Mouse (Mus musculus): ENCODE data around the gene Plek2. TPM values are rescaled to one million over a fixed set of nuclear protein-coding genes. Genes with fewer than 3 reads are reported as not detected.
A peak's percentile ranks its signal among the peaks of the same experiment; 100 is the strongest.
"Not testable (repeated sequence)": the region's sequence is repeated elsewhere in the genome, so short reads cannot be mapped to it uniquely, and the experiment has no call there.

Plek2 gene
- total RNA-seq (2015; ENCODE audit: low replicate concordance) = 46.5 and 60.9 TPM in 2 replicates
- 28.4 and 37.2 TPM in 2 replicates for total RNA-seq (2017; ENCODE audit: low replicate concordance)

- ATAC-seq (replicated peaks; ENCODE audit: low FRiP score, poor library complexity, severe bottlenecking) = peak; percentile 77
These were observed at the start of gene Plek2 for GRCm38 (mm10) chr12:78906707-78907162. Gene Plek2, minus strand, starts transcription at chr12:78906964.

GRCm38 (mm10) chr12:78956405-78956804 is 49.6 kb upstream of the Plek2 start:
- no peak for ATAC-seq (replicated peaks; ENCODE audit: low FRiP score, poor library complexity, severe bottlenecking)

- ATAC-seq (replicated peaks; ENCODE audit: low FRiP score, poor library complexity, severe bottlenecking) = no peak
These were observed 45.7 kb upstream of the Plek2 start for GRCm38 (mm10) chr12:78952484-78952883.

- ATAC-seq (replicated peaks; ENCODE audit: low FRiP score, poor library complexity, severe bottlenecking) = no peak
These were observed 45.3 kb upstream of the Plek2 start for GRCm38 (mm10) chr12:78952053-78952452.

- ATAC-seq (replicated peaks; ENCODE audit: low FRiP score, poor library complexity, severe bottlenecking) = no peak
These were observed 40.9 kb upstream of the Plek2 start for GRCm38 (mm10) chr12:78947661-78948060.

- no peak for ATAC-seq (replicated peaks; ENCODE audit: low FRiP score, poor library complexity, severe bottlenecking)
These were observed 40.4 kb upstream of the Plek2 start for GRCm38 (mm10) chr12:78947161-78947560.

- no peak for ATAC-seq (replicated peaks; ENCODE audit: low FRiP score, poor library complexity, severe bottlenecking)
These were observed 36.2 kb upstream of the Plek2 start for GRCm38 (mm10) chr12:78942931-78943330.

GRCm38 (mm10) chr12:78940081-78940480 is 33.3 kb upstream of the Plek2 start:
- no peak for ATAC-seq (replicated peaks; ENCODE audit: low FRiP score, poor library complexity, severe bottlenecking)

- no peak for ATAC-seq (replicated peaks; ENCODE audit: low FRiP score, poor library complexity, severe bottlenecking)
These were observed 32.8 kb upstream of the Plek2 start for GRCm38 (mm10) chr12:78939393-78940037.

GRCm38 (mm10) chr12:78936494-78936893 is 29.7 kb upstream of the Plek2 start:
- no peak for ATAC-seq (replicated peaks; ENCODE audit: low FRiP score, poor library complexity, severe bottlenecking)

GRCm38 (mm10) chr12:78929900-78930299 is 23.1 kb upstream of the Plek2 start:
- no peak for ATAC-seq (replicated peaks; ENCODE audit: low FRiP score, poor library complexity, severe bottlenecking)

- no peak for ATAC-seq (replicated peaks; ENCODE audit: low FRiP score, poor library complexity, severe bottlenecking)
These were observed 20.5 kb upstream of the Plek2 start for GRCm38 (mm10) chr12:78927287-78927686.

- ATAC-seq (replicated peaks; ENCODE audit: low FRiP score, poor library complexity, severe bottlenecking) = no peak
These were observed 16.9 kb upstream of the Plek2 start for GRCm38 (mm10) chr12:78923539-78924189.

- ATAC-seq (replicated peaks; ENCODE audit: low FRiP score, poor library complexity, severe bottlenecking) = not testable (repeated sequence)
These were observed 16.2 kb upstream of the Plek2 start for GRCm38 (mm10) chr12:78922977-78923376.

- ATAC-seq (replicated peaks; ENCODE audit: low FRiP score, poor library complexity, severe bottlenecking) = no peak
These were observed 15.3 kb upstream of the Plek2 start for GRCm38 (mm10) chr12:78922058-78922457.

- ATAC-seq (replicated peaks; ENCODE audit: low FRiP score, poor library complexity, severe bottlenecking) = no peak
These were observed 14.7 kb upstream of the Plek2 start for GRCm38 (mm10) chr12:78921421-78921820.

GRCm38 (mm10) chr12:78919079-78919712 is 12.4 kb upstream of the Plek2 start:
- ATAC-seq (replicated peaks; ENCODE audit: low FRiP score, poor library complexity, severe bottlenecking) = peak; percentile 85

GRCm38 (mm10) chr12:78918227-78919078 is 11.7 kb upstream of the Plek2 start:
- peak; percentile 90 for ATAC-seq (replicated peaks; ENCODE audit: low FRiP score, poor library complexity, severe bottlenecking)

- no peak for ATAC-seq (replicated peaks; ENCODE audit: low FRiP score, poor library complexity, severe bottlenecking)
These were observed 9.5 kb upstream of the Plek2 start for GRCm38 (mm10) chr12:78916278-78916677.

- no peak for ATAC-seq (replicated peaks; ENCODE audit: low FRiP score, poor library complexity, severe bottlenecking)
These were observed 8.8 kb upstream of the Plek2 start for GRCm38 (mm10) chr12:78915561-78915960.
